Mouse (Mus musculus) stomach, postnatal 0 days (tissue): ENCODE measurements around the gene Nr4a1.

Source experiments
- CTCF ChIP-seq: IDR thresholded peaks from 2 replicates; pipeline ENCODE4 v1.5.1; 2016; ENCODE audit warnings: antibody characterized with exemption, low read depth, mild to moderate bottlenecking, moderate library complexity
- EP300 ChIP-seq: optimal IDR thresholded peaks from 2 replicates; pipeline ENCODE3; 2016; ENCODE audit warnings: antibody characterized with exemption

- no peak for TF ChIP-seq CTCF
- TF ChIP-seq EP300 = no peak
Measured at GRCm38 (mm10) chr15:101296091-101296490, 42.0 kb downstream of the Nr4a1 start.
